Mouse (Mus musculus): Measurements from ENCODE around the gene Slc37a1. TPM values are rescaled to one million over a fixed set of nuclear protein-coding genes. Genes with fewer than 3 reads are reported as not detected.
A peak's percentile ranks its signal among the peaks of the same experiment; 100 is the strongest.

The Slc37a1 gene
- total RNA-seq, 4 experiments from 2014 or later = 11.5 to 14.5 (median 12.8) TPM

- DNase-seq (ENCODE audit: low spot score in 2 of 2) = no peak
Observed at GRCm38 (mm10) chr17:31317521-31318272, 31.1 kb downstream of the Slc37a1 start.

- DNase-seq (ENCODE audit: low spot score in 2 of 2) = no peak
Observed at GRCm38 (mm10) chr17:31318906-31319767, 32.5 kb downstream of the Slc37a1 start.

GRCm38 (mm10) chr17:31321425-31321824 lies 34.8 kb downstream of the Slc37a1 start:
- DNase-seq (ENCODE audit: low spot score in 2 of 2) = peak; percentile 36 to 88

- DNase-seq (ENCODE audit: low spot score in 2 of 2) = no peak
Observed at GRCm38 (mm10) chr17:31322446-31322845, 35.9 kb downstream of the Slc37a1 start.

- DNase-seq (ENCODE audit: low spot score in 2 of 2) = no peak
Observed at GRCm38 (mm10) chr17:31323379-31323778, 36.8 kb downstream of the Slc37a1 start.

GRCm38 (mm10) chr17:31324227-31324626 lies 37.6 kb downstream of the Slc37a1 start:
- DNase-seq (ENCODE audit: low spot score in 2 of 2) = no peak

- no peak for DNase-seq (ENCODE audit: low spot score in 2 of 2)
Observed at GRCm38 (mm10) chr17:31325451-31326219, 39.0 kb downstream of the Slc37a1 start.

- DNase-seq (ENCODE audit: low spot score in 2 of 2) = no peak
Observed at GRCm38 (mm10) chr17:31326220-31326852, 39.7 kb downstream of the Slc37a1 start.

GRCm38 (mm10) chr17:31328466-31328865 lies 41.9 kb downstream of the Slc37a1 start:
- no peak for DNase-seq (ENCODE audit: low spot score in 2 of 2)

- no peak for DNase-seq (ENCODE audit: low spot score in 2 of 2)
Observed at GRCm38 (mm10) chr17:31330622-31331021, 44.0 kb downstream of the Slc37a1 start.

- no peak for DNase-seq (ENCODE audit: low spot score in 2 of 2)
Observed at GRCm38 (mm10) chr17:31331273-31331672, 44.7 kb downstream of the Slc37a1 start.

- no peak for DNase-seq (ENCODE audit: low spot score in 2 of 2)
Observed at GRCm38 (mm10) chr17:31331920-31332319, 45.3 kb downstream of the Slc37a1 start.

GRCm38 (mm10) chr17:31332333-31332732 lies 45.7 kb downstream of the Slc37a1 start:
- no peak for DNase-seq (ENCODE audit: low spot score in 2 of 2)

- no peak for DNase-seq (ENCODE audit: low spot score in 2 of 2)
Observed at GRCm38 (mm10) chr17:31334509-31335260, 48.1 kb downstream of the Slc37a1 start.

- no peak for DNase-seq (ENCODE audit: low spot score in 2 of 2)
Observed at GRCm38 (mm10) chr17:31335344-31336080, 48.9 kb downstream of the Slc37a1 start.

- DNase-seq (ENCODE audit: low spot score in 2 of 2) = no peak
Observed at GRCm38 (mm10) chr17:31339769-31340168, 53.2 kb downstream of the Slc37a1 start.

- no peak for DNase-seq (ENCODE audit: low spot score in 2 of 2)
Observed at GRCm38 (mm10) chr17:31342191-31342590, 55.6 kb downstream of the Slc37a1 start.

GRCm38 (mm10) chr17:31344172-31344801 lies 57.7 kb downstream of the Slc37a1 start:
- DNase-seq (ENCODE audit: low spot score in 2 of 2) = peak in 1 of 2 experiments; percentile 36

- no peak for DNase-seq (ENCODE audit: low spot score in 2 of 2)
Observed at GRCm38 (mm10) chr17:31344816-31345215, 58.2 kb downstream of the Slc37a1 start.
